Mouse (Mus musculus) left cerebral cortex, postnatal 10 days (tissue): Measurements from ENCODE around the gene Vps4a. TPM values are rescaled to one million over a fixed set of nuclear protein-coding genes. Genes with fewer than 3 reads are reported as not detected.

ENCODE experiments used
- total RNA-seq, 2 experiments: library from RNA; stranded (reverse); gene quantifications; 2 replicates each; pipeline ENCODE4 v1.2.3; 2021

Vps4a gene
- total RNA-seq, 2 experiments from 2014 or later = 130 to 143 TPM

Other genes with a start within 250 kb of the Vps4a start
- gene Has3, start 161.0 kb upstream of the Vps4a start, total RNA-seq = 1 to 10 TPM; 5.6 to 6.1 TPM
- 10 to 100 TPM; 25.6 to 27.4 TPM for gene Utp4, start 137.6 kb upstream of the Vps4a start, total RNA-seq
- gene Sntb2, start 95.5 kb upstream of the Vps4a start, total RNA-seq = 1 to 10 TPM; 6.7 to 7.1 TPM
- 10 to 100 TPM; 25.5 to 25.8 TPM for gene Pdf, start 17.4 kb downstream of the Vps4a start, total RNA-seq
- gene Cog8, start 25.5 kb downstream of the Vps4a start, total RNA-seq = 10 to 100 TPM; 26.2 to 28.0 TPM
- 10 to 100 TPM; 61.0 to 62.3 TPM for gene Nip7, start 25.7 kb downstream of the Vps4a start, total RNA-seq
- not detected for gene Tmed6, start 34.4 kb downstream of the Vps4a start, total RNA-seq
- 10 to 100 TPM; 38.2 to 39.6 TPM for gene Terf2, start 65.3 kb downstream of the Vps4a start, total RNA-seq
- 10 to 100 TPM; 92.2 to 95.1 TPM for gene Cyb5b, start 119.4 kb downstream of the Vps4a start, total RNA-seq